Mouse (Mus musculus): Measurements from ENCODE around the gene Tmem270. TPM values are rescaled to one million over a fixed set of nuclear protein-coding genes. Genes with fewer than 3 reads are reported as not detected.

Tmem270 gene
- total RNA-seq, 1 experiment, result not detected

- H3K4me1 ChIP-seq (ENCODE audit: control insufficient read depth in 2 of 2, insufficient read depth in 2 of 2, low read length in 2 of 2, poor library complexity in 1 of 2), result peaks cover 0 to 3% of the 10 kb centered on the region in 2 experiments; a peak in 1 of 4 replicates
- no peak for DNase-seq (ENCODE audit: low read depth, low spot score)
- no peak overlapping the region for H3K4me3 ChIP-seq (ENCODE audit: insufficient read depth in 1 of 2, low read depth in 1 of 2, low read length in 2 of 2, poor library complexity in 1 of 2, severe bottlenecking in 1 of 2)
- no peaks in the 10 kb centered on the region for H3K9me3 ChIP-seq (ENCODE audit: control insufficient read depth, insufficient read depth, low read depth, low read length)
- no peak overlapping the region for H3K9ac ChIP-seq (ENCODE audit: insufficient read depth, low read depth, low read length, poor library complexity, severe bottlenecking)
- in situ Hi-C loops (cut with MboI; ENCODE audit: low sequenced_read_pairs in 2 of 2, unreplicated experiment in 2 of 2), result no loop called here
- no peaks in the 10 kb centered on the region for H3K36me3 ChIP-seq (ENCODE audit: control insufficient read depth, insufficient read depth, low read length, poor library complexity, severe bottlenecking)
- no peak overlapping the region for H3K27ac ChIP-seq (ENCODE audit: insufficient read depth, low read depth, low read length, poor library complexity, severe bottlenecking)
- TF ChIP-seq CHD2 (IDR thresholded peaks at IDR 0.05; ENCODE audit: low read depth, low read length) (no peak), HCFC1 (IDR thresholded peaks at IDR 0.05; ENCODE audit: borderline replicate concordance, insufficient read depth, low read length) (no peak), ZNF384 (IDR thresholded peaks at IDR 0.05; ENCODE audit: low read depth, low read length) (no peak), ZC3H11A (IDR thresholded peaks at IDR 0.05; ENCODE audit: borderline replicate concordance, low read depth, low read length) (no peak), MAFK (IDR thresholded peaks at IDR 0.05; ENCODE audit: insufficient read depth, low read depth, low read length) (no peak)
These were observed 13.8 kb downstream of the Tmem270 start for GRCm38 (mm10) chr5:134892717-134893116.

GRCm38 (mm10) chr5:134891552-134891951, 15.0 kb downstream of the Tmem270 start:
- no peak overlapping the region for H3K27ac ChIP-seq (ENCODE audit: insufficient read depth, low read depth, low read length, poor library complexity, severe bottlenecking)
- H3K4me1 ChIP-seq (ENCODE audit: control insufficient read depth in 2 of 2, insufficient read depth in 2 of 2, low read length in 2 of 2, poor library complexity in 1 of 2), result peaks cover 0 to 2% of the 10 kb centered on the region in 2 experiments; a peak in 1 of 4 replicates
- H3K9ac ChIP-seq (ENCODE audit: insufficient read depth, low read depth, low read length, poor library complexity, severe bottlenecking), result no peak overlapping the region
- no peaks in the 10 kb centered on the region for H3K36me3 ChIP-seq (ENCODE audit: control insufficient read depth, insufficient read depth, low read length, poor library complexity, severe bottlenecking)
- no peaks in the 10 kb centered on the region for H3K9me3 ChIP-seq (ENCODE audit: control insufficient read depth, insufficient read depth, low read depth, low read length)
- in situ Hi-C loops (cut with MboI; ENCODE audit: low sequenced_read_pairs in 2 of 2, unreplicated experiment in 2 of 2), result no loop called here
- no peak for DNase-seq (ENCODE audit: low read depth, low spot score)
- no peak overlapping the region for H3K4me3 ChIP-seq (ENCODE audit: insufficient read depth in 1 of 2, low read depth in 1 of 2, low read length in 2 of 2, poor library complexity in 1 of 2, severe bottlenecking in 1 of 2)
- TF ChIP-seq CHD2 (IDR thresholded peaks at IDR 0.05; ENCODE audit: low read depth, low read length) (no peak), ZC3H11A (IDR thresholded peaks at IDR 0.05; ENCODE audit: borderline replicate concordance, low read depth, low read length) (no peak), HCFC1 (IDR thresholded peaks at IDR 0.05; ENCODE audit: borderline replicate concordance, insufficient read depth, low read length) (no peak), ZNF384 (IDR thresholded peaks at IDR 0.05; ENCODE audit: low read depth, low read length) (no peak), MAFK (IDR thresholded peaks at IDR 0.05; ENCODE audit: insufficient read depth, low read depth, low read length) (no peak)

GRCm38 (mm10) chr5:134890601-134891054, 15.9 kb downstream of the Tmem270 start:
- no peak overlapping the region for H3K27ac ChIP-seq (ENCODE audit: insufficient read depth, low read depth, low read length, poor library complexity, severe bottlenecking)
- H3K9ac ChIP-seq (ENCODE audit: insufficient read depth, low read depth, low read length, poor library complexity, severe bottlenecking), result no peak overlapping the region
- H3K4me1 ChIP-seq (ENCODE audit: control insufficient read depth in 2 of 2, insufficient read depth in 2 of 2, low read length in 2 of 2, poor library complexity in 1 of 2), result peaks cover 0 to 2% of the 10 kb centered on the region in 2 experiments; a peak in 1 of 4 replicates
- DNase-seq (ENCODE audit: low read depth, low spot score), result no peak
- no peak overlapping the region for H3K4me3 ChIP-seq (ENCODE audit: insufficient read depth in 1 of 2, low read depth in 1 of 2, low read length in 2 of 2, poor library complexity in 1 of 2, severe bottlenecking in 1 of 2)
- H3K36me3 ChIP-seq (ENCODE audit: control insufficient read depth, insufficient read depth, low read length, poor library complexity, severe bottlenecking), result no peaks in the 10 kb centered on the region
- in situ Hi-C loops (cut with MboI; ENCODE audit: low sequenced_read_pairs in 2 of 2, unreplicated experiment in 2 of 2), result no loop called here
- TF ChIP-seq ZC3H11A (IDR thresholded peaks at IDR 0.05; ENCODE audit: borderline replicate concordance, low read depth, low read length) (no peak), MAFK (IDR thresholded peaks at IDR 0.05; ENCODE audit: insufficient read depth, low read depth, low read length) (no peak), CHD2 (IDR thresholded peaks at IDR 0.05; ENCODE audit: low read depth, low read length) (no peak)
- no peaks in the 10 kb centered on the region for H3K9me3 ChIP-seq (ENCODE audit: control insufficient read depth, insufficient read depth, low read depth, low read length)

- no peak overlapping the region for H3K4me3 ChIP-seq (ENCODE audit: insufficient read depth in 1 of 2, low read depth in 1 of 2, low read length in 2 of 2, poor library complexity in 1 of 2, severe bottlenecking in 1 of 2)
- no peak for DNase-seq (ENCODE audit: low read depth, low spot score)
- TF ChIP-seq HCFC1 (IDR thresholded peaks at IDR 0.05; ENCODE audit: borderline replicate concordance, insufficient read depth, low read length) (no peak), ZC3H11A (IDR thresholded peaks at IDR 0.05; ENCODE audit: borderline replicate concordance, low read depth, low read length) (no peak), MAFK (IDR thresholded peaks at IDR 0.05; ENCODE audit: insufficient read depth, low read depth, low read length) (no peak), ZNF384 (IDR thresholded peaks at IDR 0.05; ENCODE audit: low read depth, low read length) (no peak), CHD2 (IDR thresholded peaks at IDR 0.05; ENCODE audit: low read depth, low read length) (no peak)
- no peaks in the 10 kb centered on the region for H3K9me3 ChIP-seq (ENCODE audit: control insufficient read depth, insufficient read depth, low read depth, low read length)
- no peak overlapping the region for H3K27ac ChIP-seq (ENCODE audit: insufficient read depth, low read depth, low read length, poor library complexity, severe bottlenecking)
- no peaks in the 10 kb centered on the region for H3K36me3 ChIP-seq (ENCODE audit: control insufficient read depth, insufficient read depth, low read length, poor library complexity, severe bottlenecking)
- H3K4me1 ChIP-seq (ENCODE audit: control insufficient read depth in 2 of 2, insufficient read depth in 2 of 2, low read length in 2 of 2, poor library complexity in 1 of 2), result peaks cover 0 to 2% of the 10 kb centered on the region in 2 experiments; a peak in 1 of 4 replicates
- no peak overlapping the region for H3K9ac ChIP-seq (ENCODE audit: insufficient read depth, low read depth, low read length, poor library complexity, severe bottlenecking)
- in situ Hi-C loops (cut with MboI; ENCODE audit: low sequenced_read_pairs in 2 of 2, unreplicated experiment in 2 of 2), result no loop called here
These were observed 18.0 kb downstream of the Tmem270 start for GRCm38 (mm10) chr5:134888505-134888904.
